Mouse (Mus musculus): Measurements from ENCODE around the gene Alb.

Alb gene

GRCm38 (mm10) chr5:90460619-90461018 is at the start of gene Alb:
Gene Alb (plus strand): TSS chr5:90460897.
- no peak for DNase-seq (ENCODE audit: low spot score)

- no peak for DNase-seq (ENCODE audit: low spot score)
Observed at GRCm38 (mm10) chr5:90414142-90414924, 46.4 kb upstream of the Alb start.

DNA sequence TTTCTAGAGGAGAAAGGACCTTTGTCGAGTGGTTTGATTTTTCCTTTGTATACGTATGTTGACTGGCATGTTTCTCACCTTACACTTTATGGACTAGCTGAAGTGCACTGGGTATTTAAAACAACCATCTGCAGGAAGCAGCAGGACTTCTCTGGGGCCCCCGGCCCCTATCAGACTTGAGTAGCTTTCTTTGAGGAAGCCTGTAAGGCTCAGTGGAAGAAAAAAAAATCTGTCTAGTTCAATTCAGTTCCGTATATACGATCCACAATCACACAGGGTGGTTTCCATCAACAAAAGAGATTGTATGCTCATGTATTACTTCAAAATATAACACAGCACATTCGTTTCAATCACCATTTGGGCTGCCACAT is 45.8 kb upstream of the Alb start:
- no peak for DNase-seq (ENCODE audit: low spot score)

DNA sequence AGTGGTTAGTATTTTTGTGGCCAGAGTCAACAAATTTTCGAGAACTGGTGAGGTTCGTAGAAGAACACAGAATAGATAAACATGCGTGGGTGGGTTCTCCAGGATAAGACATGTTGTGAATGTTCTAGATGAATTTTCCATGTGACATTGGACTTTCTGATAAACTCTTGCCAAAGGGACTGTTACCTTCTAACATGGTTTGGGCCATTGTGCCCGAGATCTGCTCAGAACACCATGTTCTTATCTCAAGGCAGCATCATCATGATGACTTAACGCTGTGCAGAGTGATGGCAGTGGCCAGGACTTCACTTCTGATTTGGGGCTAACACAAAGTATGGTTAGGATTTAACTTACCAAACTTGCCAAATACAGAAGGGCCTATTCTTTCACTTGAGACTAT is 36.1 kb upstream of the Alb start:
- DNase-seq (ENCODE audit: low spot score), result no peak

GRCm38 (mm10) chr5:90425191-90425590 is 35.5 kb upstream of the Alb start:
- DNase-seq (ENCODE audit: low spot score), result no peak

DNA sequence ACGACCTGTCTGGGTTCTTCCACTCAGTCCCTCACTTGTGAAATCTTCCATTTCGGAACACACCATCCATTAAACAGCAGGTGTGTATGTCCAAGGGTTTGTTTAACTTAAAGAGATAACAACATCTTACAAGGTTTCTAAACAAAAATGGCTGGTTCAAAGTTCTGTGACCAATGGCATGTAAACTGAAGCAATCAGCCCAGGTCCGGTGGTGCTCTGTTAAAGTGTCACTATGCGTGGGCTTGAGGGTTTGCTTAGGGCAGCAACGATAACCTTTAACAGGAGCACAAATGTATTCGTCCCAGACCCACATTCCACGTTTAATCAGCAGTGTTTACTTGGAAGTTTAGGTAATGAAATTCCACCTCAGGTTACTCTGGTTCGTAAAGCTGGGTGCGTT is 29.6 kb upstream of the Alb start:
- DNase-seq (ENCODE audit: low spot score), result no peak

- no peak for DNase-seq (ENCODE audit: low spot score)
Observed at GRCm38 (mm10) chr5:90439157-90439556, 21.5 kb upstream of the Alb start.

DNA sequence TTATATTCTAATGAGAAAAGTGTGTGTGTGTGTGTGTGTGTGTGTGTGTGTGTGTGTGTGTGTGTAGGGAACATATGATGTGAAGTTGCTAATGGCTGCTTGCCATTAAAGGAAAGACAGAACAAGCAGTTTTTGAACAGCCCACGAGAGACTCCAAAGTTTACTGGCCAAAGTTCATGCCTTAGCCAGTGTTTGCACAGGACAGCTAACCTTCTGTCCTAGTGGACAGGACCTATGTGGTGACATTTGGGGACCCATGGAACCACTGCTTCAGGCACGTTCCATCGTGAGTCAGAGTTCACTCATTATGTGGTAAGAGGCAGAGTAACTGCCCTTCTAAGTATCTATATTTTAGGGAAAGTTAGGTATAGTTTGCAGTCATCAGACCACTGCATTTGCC is 13.1 kb upstream of the Alb start:
- DNase-seq (ENCODE audit: low spot score), result no peak

DNA sequence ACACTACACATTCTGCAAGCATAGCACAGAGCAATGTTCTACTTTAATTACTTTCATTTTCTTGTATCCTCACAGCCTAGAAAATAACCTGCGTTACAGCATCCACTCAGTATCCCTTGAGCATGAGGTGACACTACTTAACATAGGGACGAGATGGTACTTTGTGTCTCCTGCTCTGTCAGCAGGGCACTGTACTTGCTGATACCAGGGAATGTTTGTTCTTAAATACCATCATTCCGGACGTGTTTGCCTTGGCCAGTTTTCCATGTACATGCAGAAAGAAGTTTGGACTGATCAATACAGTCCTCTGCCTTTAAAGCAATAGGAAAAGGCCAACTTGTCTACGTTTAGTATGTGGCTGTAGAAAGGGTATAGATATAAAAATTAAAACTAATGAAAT is 10.7 kb upstream of the Alb start:
- DNase-seq (ENCODE audit: low spot score), result no peak

DNA sequence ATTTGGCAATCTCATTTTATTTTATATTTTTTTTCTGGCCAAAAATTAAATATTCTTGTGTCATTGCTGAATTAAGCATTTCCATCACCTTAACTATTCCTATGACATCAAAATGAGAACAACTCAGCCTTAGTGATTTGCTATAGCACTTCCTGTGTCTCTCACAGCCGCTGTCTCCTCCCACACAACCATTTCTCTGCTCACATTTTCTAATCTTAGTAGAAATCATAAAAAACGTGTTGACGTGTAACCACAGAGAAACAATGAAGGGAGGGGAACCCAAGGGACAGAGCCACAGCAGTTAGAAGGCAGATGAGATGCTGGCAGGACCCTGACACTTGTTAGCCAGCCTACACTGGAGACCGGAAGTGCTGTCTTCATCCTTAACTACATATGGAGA is 8.0 kb upstream of the Alb start:
- DNase-seq (ENCODE audit: low spot score), result no peak

GRCm38 (mm10) chr5:90457241-90457640 is 3.5 kb upstream of the Alb start:
- no peak for DNase-seq (ENCODE audit: low spot score)

- DNase-seq (ENCODE audit: low spot score), result no peak
Observed at GRCm38 (mm10) chr5:90458727-90459126, 2.0 kb upstream of the Alb start.

- no peak for DNase-seq (ENCODE audit: low spot score)
Observed at GRCm38 (mm10) chr5:90466806-90467205, 6.1 kb downstream of the Alb start.

DNA sequence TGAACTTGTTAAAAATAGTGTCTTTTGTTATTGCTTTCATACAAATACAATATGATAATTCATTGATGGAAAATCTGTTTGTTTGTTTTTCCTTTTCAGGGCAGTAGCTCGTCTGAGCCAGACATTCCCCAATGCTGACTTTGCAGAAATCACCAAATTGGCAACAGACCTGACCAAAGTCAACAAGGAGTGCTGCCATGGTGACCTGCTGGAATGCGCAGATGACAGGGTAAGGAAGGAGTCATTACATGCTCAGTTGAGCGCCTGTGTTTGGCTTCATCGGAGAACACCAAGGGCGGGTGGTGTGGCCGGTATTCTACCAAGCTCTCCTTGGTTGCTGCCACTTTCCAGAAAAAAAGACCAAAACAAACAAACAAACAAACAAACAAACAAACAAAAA is 6.5 kb downstream of the Alb start:
- DNase-seq (ENCODE audit: low spot score), result no peak

- no peak for DNase-seq (ENCODE audit: low spot score)
Observed at GRCm38 (mm10) chr5:90470836-90471235, 10.1 kb downstream of the Alb start.

DNA sequence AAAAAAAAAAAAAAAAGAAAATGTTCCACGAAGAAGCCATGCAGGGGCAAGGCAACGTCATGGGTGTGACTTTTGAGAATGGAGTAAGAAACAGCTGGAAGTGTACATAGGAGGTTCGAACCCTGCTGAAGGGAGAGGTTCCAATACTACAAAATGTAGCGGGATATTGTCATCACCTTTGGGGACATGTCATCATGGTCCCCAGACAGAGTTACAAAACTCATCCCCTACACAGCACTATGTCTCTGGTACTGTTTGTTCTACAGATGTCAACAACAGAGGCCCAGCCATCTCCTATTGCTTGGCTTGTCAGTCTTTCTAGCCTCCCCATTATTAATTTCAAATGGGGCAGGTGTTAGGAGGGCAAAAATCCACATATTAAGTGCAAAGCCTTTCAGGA is 13.2 kb downstream of the Alb start:
- DNase-seq (ENCODE audit: low spot score), result no peak

GRCm38 (mm10) chr5:90474369-90474768 is 13.7 kb downstream of the Alb start:
- no peak for DNase-seq (ENCODE audit: low spot score)

DNA sequence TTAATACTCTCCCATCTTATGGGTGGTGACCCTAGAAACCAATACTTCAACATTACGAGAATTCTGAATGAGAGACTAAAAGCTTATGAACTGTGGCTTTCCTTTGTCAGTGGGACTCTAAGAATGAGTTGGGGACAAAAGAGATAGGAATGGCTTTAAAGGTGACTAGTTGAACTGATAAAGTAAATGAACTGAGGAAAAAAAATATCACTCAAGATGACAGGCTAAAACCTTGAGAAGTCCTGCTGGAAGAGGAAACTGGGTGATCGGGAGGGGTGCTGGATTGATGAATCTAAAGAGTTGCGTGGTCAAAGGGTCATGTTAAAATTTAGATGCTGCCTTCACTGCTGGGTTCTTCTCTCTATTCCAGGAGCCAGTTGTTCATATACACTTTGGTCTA is 16.0 kb downstream of the Alb start:
- DNase-seq (ENCODE audit: low spot score), result no peak

GRCm38 (mm10) chr5:90477308-90478140 is 16.8 kb downstream of the Alb start:
- DNase-seq (ENCODE audit: low spot score), result no peak

DNA sequence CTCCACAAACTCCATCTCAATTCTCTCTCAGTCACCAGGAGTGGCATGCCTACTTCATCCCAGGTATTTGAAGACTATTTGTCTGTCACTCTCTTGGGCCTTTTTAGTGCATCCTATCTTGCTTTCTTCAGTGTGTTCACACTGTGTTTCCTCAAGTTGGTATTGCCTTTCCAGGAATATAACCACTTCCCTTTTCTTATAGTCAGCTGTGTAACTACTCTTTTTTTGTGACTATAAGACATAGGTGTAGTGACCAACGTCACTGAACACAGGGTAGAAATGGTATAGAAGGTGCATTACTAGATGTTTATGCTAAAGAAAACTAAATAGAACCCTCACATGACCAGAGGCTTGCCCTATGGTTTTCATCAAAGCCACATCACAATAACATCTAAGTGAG is 18.2 kb downstream of the Alb start:
- DNase-seq (ENCODE audit: low spot score), result no peak

DNA sequence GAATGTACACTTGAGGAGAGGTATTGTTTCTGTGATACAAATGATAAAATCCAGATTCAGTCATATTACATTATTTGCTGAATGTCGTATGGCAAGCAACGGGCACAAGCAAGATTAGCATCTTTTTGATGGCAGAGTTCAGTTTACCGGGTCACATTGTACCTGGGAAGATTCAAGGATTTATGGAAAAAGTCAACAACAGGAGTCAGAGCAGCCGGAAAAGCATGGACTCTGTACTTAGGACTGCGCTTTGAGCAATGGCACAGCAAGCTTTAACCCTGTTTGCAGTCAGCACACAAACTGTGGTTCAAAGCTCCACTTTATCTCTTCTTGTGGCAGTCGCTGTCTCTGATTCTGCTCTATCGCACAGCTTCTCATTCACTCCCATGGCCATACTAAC is 24.9 kb downstream of the Alb start:
- no peak for DNase-seq (ENCODE audit: low spot score)

- no peak for DNase-seq (ENCODE audit: low spot score)
Observed at GRCm38 (mm10) chr5:90488323-90488722, 27.6 kb downstream of the Alb start.

DNA sequence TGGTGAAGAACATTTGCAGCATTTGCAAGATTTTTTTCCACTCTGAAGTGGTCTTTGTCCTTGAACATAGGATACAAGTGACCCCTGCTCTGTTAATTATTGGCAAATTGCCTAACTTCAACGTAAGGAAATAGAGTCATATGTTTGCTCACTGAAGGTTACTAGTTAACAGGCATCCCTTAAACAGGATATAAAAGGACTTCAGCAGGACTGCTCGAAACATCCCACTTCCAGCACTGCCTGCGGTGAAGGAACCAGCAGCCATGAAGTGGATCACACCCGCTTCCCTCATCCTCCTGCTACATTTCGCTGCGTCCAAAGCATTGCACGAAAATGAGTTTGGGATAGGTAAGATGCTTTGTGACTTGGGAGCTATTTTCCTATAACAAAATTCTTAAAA is 29.8 kb downstream of the Alb start, which contains the start of gene Afp:
Afp (plus strand) TSS at position 220 of the 400 bp plus-strand sequence.
- DNase-seq (ENCODE audit: low spot score), result no peak

GRCm38 (mm10) chr5:90492440-90492839 is 31.7 kb downstream of the Alb start:
- no peak for DNase-seq (ENCODE audit: low spot score)
